Mouse (Mus musculus): ENCODE results near the gene Ajm1. TPM values are rescaled to one million over a fixed set of nuclear protein-coding genes. Genes with fewer than 3 reads are reported as not detected.

The Ajm1 gene
- polyA plus RNA-seq, 1 experiment, result not detected

- H3K27ac ChIP-seq (ENCODE audit: insufficient read depth, low read depth, low read length), result peak overlapping the region; percentile 7; the same call in 1 of the 2 replicates
- WGBS, result 59% methylated on average over 10 of the region's 10 CpGs
- H3K4me1 ChIP-seq (ENCODE audit: control insufficient read depth, insufficient read depth, low read length), result peaks cover 9% of the 10 kb centered on the region
- TF ChIP-seq POLR2A (IDR thresholded peaks at IDR 0.05; ENCODE audit: insufficient read depth, low read depth, low read length), result no peak
- no peak for TF ChIP-seq CTCF (IDR thresholded peaks at IDR 0.05; ENCODE audit: insufficient read depth, low read depth, low read length)
- H3K4me3 ChIP-seq (ENCODE audit: insufficient read depth, low read depth, low read length), result peak overlapping the region; percentile 78
These were observed 27.1 kb upstream of the Ajm1 start for GRCm38 (mm10) chr2:25608671-25609070.

GRCm38 (mm10) chr2:25607761-25608622 lies 26.4 kb upstream of the Ajm1 start, which contains the start of gene Rabl6:
TSS of gene Rabl6 (minus strand) at chr2:25608521.
- peaks cover 9% of the 10 kb centered on the region for H3K4me1 ChIP-seq (ENCODE audit: control insufficient read depth, insufficient read depth, low read length)
- H3K27ac ChIP-seq (ENCODE audit: insufficient read depth, low read depth, low read length), result peak within 1 kb of the TSS; percentile 77
- TF ChIP-seq CTCF (IDR thresholded peaks at IDR 0.05; ENCODE audit: insufficient read depth, low read depth, low read length) (no peak), POLR2A (IDR thresholded peaks at IDR 0.05; ENCODE audit: insufficient read depth, low read depth, low read length) (peak; percentile 82; the same call in 1 of the 2 replicates)
- peak within 1 kb of the TSS; percentile 78 for H3K4me3 ChIP-seq (ENCODE audit: insufficient read depth, low read depth, low read length)
- WGBS, result under 1% methylated on average over 80 of the region's 80 CpGs

- no peak for TF ChIP-seq POLR2A (IDR thresholded peaks at IDR 0.05; ENCODE audit: insufficient read depth, low read depth, low read length)
- no peak for TF ChIP-seq CTCF (IDR thresholded peaks at IDR 0.05; ENCODE audit: insufficient read depth, low read depth, low read length)
- Histone ChIP-seq H3K27ac (ENCODE audit: insufficient read depth, low read depth, low read length) (no peak overlapping the region), H3K4me3 (ENCODE audit: insufficient read depth, low read depth, low read length) (no peak overlapping the region)
These were observed 21.0 kb upstream of the Ajm1 start for GRCm38 (mm10) chr2:25602526-25602925.

GRCm38 (mm10) chr2:25600037-25600436 lies 18.5 kb upstream of the Ajm1 start:
- 73% methylated on average over 2 of the region's 2 CpGs for WGBS
- no peak for TF ChIP-seq POLR2A (IDR thresholded peaks at IDR 0.05; ENCODE audit: insufficient read depth, low read depth, low read length)
- no peak for TF ChIP-seq CTCF (IDR thresholded peaks at IDR 0.05; ENCODE audit: insufficient read depth, low read depth, low read length)
- no peaks in the 10 kb centered on the region; the same call in 1 of the 2 replicates for H3K4me1 ChIP-seq (ENCODE audit: control insufficient read depth, insufficient read depth, low read length)

More at GRCm38 (mm10) chr2:25602526-25602925, 21.0 kb upstream of the Ajm1 start:
- peaks cover 3% of the 10 kb centered on the region; the same call in 1 of the 2 replicates for H3K4me1 ChIP-seq (ENCODE audit: control insufficient read depth, insufficient read depth, low read length)
- 90% methylated on average over 5 of the region's 5 CpGs for WGBS

GRCm38 (mm10) chr2:25598749-25599148 lies 17.2 kb upstream of the Ajm1 start:
- WGBS, result 94% methylated on average over 1 of the region's 1 CpGs
- no peak for TF ChIP-seq CTCF (IDR thresholded peaks at IDR 0.05; ENCODE audit: insufficient read depth, low read depth, low read length)
- TF ChIP-seq POLR2A (IDR thresholded peaks at IDR 0.05; ENCODE audit: insufficient read depth, low read depth, low read length), result no peak
- no peaks in the 10 kb centered on the region; the same call in 1 of the 2 replicates for H3K4me1 ChIP-seq (ENCODE audit: control insufficient read depth, insufficient read depth, low read length)
- H3K27ac ChIP-seq (ENCODE audit: insufficient read depth, low read depth, low read length), result no peak overlapping the region
- no peak overlapping the region for H3K4me3 ChIP-seq (ENCODE audit: insufficient read depth, low read depth, low read length)

More at GRCm38 (mm10) chr2:25600037-25600436, 18.5 kb upstream of the Ajm1 start:
- H3K27ac ChIP-seq (ENCODE audit: insufficient read depth, low read depth, low read length), result no peak overlapping the region
- no peak overlapping the region for H3K4me3 ChIP-seq (ENCODE audit: insufficient read depth, low read depth, low read length)

- no peak overlapping the region for H3K27ac ChIP-seq (ENCODE audit: insufficient read depth, low read depth, low read length)
- no peaks in the 10 kb centered on the region for H3K4me1 ChIP-seq (ENCODE audit: control insufficient read depth, insufficient read depth, low read length)
- H3K4me3 ChIP-seq (ENCODE audit: insufficient read depth, low read depth, low read length), result no peak overlapping the region
- TF ChIP-seq POLR2A (IDR thresholded peaks at IDR 0.05; ENCODE audit: insufficient read depth, low read depth, low read length), result no peak
- no peak for TF ChIP-seq CTCF (IDR thresholded peaks at IDR 0.05; ENCODE audit: insufficient read depth, low read depth, low read length)
- WGBS, result 97% methylated on average over 5 of the region's 5 CpGs
These were observed 15.4 kb upstream of the Ajm1 start for GRCm38 (mm10) chr2:25596765-25597510.

GRCm38 (mm10) chr2:25591863-25592262 lies 10.3 kb upstream of the Ajm1 start:
- H3K4me3 ChIP-seq (ENCODE audit: insufficient read depth, low read depth, low read length), result no peak overlapping the region
- H3K27ac ChIP-seq (ENCODE audit: insufficient read depth, low read depth, low read length), result no peak overlapping the region
- H3K4me1 ChIP-seq (ENCODE audit: control insufficient read depth, insufficient read depth, low read length), result no peaks in the 10 kb centered on the region
- 78% methylated on average over 2 of the region's 2 CpGs for WGBS
- TF ChIP-seq POLR2A (IDR thresholded peaks at IDR 0.05; ENCODE audit: insufficient read depth, low read depth, low read length) (no peak), CTCF (IDR thresholded peaks at IDR 0.05; ENCODE audit: insufficient read depth, low read depth, low read length) (no peak)

GRCm38 (mm10) chr2:25588227-25588907 lies 6.8 kb upstream of the Ajm1 start:
- peaks cover 10% of the 10 kb centered on the region for H3K4me1 ChIP-seq (ENCODE audit: control insufficient read depth, insufficient read depth, low read length)
- WGBS, result 93% methylated on average over 8 of the region's 8 CpGs
- H3K4me3 ChIP-seq (ENCODE audit: insufficient read depth, low read depth, low read length), result no peak overlapping the region
- H3K27ac ChIP-seq (ENCODE audit: insufficient read depth, low read depth, low read length), result no peak overlapping the region
- no peak for TF ChIP-seq CTCF (IDR thresholded peaks at IDR 0.05; ENCODE audit: insufficient read depth, low read depth, low read length)
- no peak for TF ChIP-seq POLR2A (IDR thresholded peaks at IDR 0.05; ENCODE audit: insufficient read depth, low read depth, low read length)
